Mouse (Mus musculus) thymus, postnatal 4 days (tissue): ENCODE data around the gene Tomm20.

Experiments
- DNase-seq: peaks from one replicate; pipeline ENCODE4 v3.0.0; 2021

The Tomm20 gene

GRCm38 (mm10) chr8:126881641-126882140 lies 64.0 kb downstream of the Tomm20 start:
- no peak for DNase-seq
